Mouse (Mus musculus) liver, embryonic 11.5 days (tissue): ENCODE data around the gene Ctdspl. TPM values are rescaled to one million over a fixed set of nuclear protein-coding genes. Genes with fewer than 3 reads are reported as not detected.

Experiments
- ATAC-seq: fragments of 200-750 bp; cut with Nextera tagmentation; replicated peaks from 2 replicates; pipeline ENCODE4 v1.8.0; 2017; ENCODE audit warnings: moderate number of reproducible peaks, mild to moderate bottlenecking, moderate TSS enrichment, moderate library complexity; ENCODE audit not compliant: low FRiP score
- DNase-seq: peaks from one replicate; pipeline ENCODE4 v3.0.0-alpha.2; 2017; ENCODE audit warnings: low spot score
- H3K27ac ChIP-seq: fragments of 300-500 bp; sonication (generic); 2 replicates; pipeline ENCODE4 v1.5.1; 2014; ENCODE audit warnings: mild to moderate bottlenecking, low read depth, low read length, control low read depth
- H3K27me3 ChIP-seq: fragments of 300-500 bp; sonication (generic); replicated peaks from 2 replicates; pipeline ENCODE4 v1.6.1; 2014; ENCODE audit warnings: low read length, mixed read lengths; ENCODE audit not compliant: control insufficient read depth, insufficient read depth
- H3K36me3 ChIP-seq: fragments of 300-500 bp; sonication (generic); 2 replicates; pipeline ENCODE4 v1.6.1; 2014; ENCODE audit warnings: mild to moderate bottlenecking, low read length, moderate library complexity, mixed read lengths; ENCODE audit not compliant: control insufficient read depth, insufficient read depth
- H3K4me1 ChIP-seq: fragments of 300-500 bp; sonication (generic); replicated peaks from 2 replicates; pipeline ENCODE4 v1.6.1; 2014; ENCODE audit warnings: low read length, mixed read lengths; ENCODE audit not compliant: control insufficient read depth, insufficient read depth
- H3K4me2 ChIP-seq: fragments of 300-500 bp; sonication (generic); 2 replicates; pipeline ENCODE4 v1.6.1; 2014; ENCODE audit warnings: mild to moderate bottlenecking, control low read depth, moderate library complexity
- H3K4me3 ChIP-seq: fragments of 300-500 bp; sonication (generic); 2 replicates; pipeline ENCODE4 v1.5.1; 2014; ENCODE audit warnings: low read depth, low read length, control low read depth
- H3K9ac ChIP-seq: fragments of 300-500 bp; sonication (generic); 2 replicates; pipeline ENCODE4 v1.6.1; 2014; ENCODE audit warnings: low read depth, low read length, control low read depth
- H3K9me3 ChIP-seq: fragments of 300-500 bp; sonication (generic); 2 replicates; pipeline ENCODE4 v1.6.1; 2016; ENCODE audit warnings: low read length, inconsistent platforms, mixed read lengths; ENCODE audit not compliant: control insufficient read depth
- WGBS: fragments of 180-500 bp; shearing (Covaris S2); extraction: QIAGEN DNeasy Blood & Tissue Kit; methylation state at CpG from one replicate; pipeline ENCODE4 v1.1.7; 2014; 5-methylcytosine and 5-hydroxymethylcytosine counted together
- polyA plus RNA-seq: library from polyadenylated mRNA; unstranded; fragments of >200 nt; fragmentation: Nextera tagmentation; extraction: Ambion mirVana; gene quantifications from 2 replicates; pipeline ENCODE4 v1.2.1, GENCODE M21; 2014

Gene Ctdspl
- polyA plus RNA-seq, 1 experiment from 2014 or later = 8.2 TPM

DNA sequence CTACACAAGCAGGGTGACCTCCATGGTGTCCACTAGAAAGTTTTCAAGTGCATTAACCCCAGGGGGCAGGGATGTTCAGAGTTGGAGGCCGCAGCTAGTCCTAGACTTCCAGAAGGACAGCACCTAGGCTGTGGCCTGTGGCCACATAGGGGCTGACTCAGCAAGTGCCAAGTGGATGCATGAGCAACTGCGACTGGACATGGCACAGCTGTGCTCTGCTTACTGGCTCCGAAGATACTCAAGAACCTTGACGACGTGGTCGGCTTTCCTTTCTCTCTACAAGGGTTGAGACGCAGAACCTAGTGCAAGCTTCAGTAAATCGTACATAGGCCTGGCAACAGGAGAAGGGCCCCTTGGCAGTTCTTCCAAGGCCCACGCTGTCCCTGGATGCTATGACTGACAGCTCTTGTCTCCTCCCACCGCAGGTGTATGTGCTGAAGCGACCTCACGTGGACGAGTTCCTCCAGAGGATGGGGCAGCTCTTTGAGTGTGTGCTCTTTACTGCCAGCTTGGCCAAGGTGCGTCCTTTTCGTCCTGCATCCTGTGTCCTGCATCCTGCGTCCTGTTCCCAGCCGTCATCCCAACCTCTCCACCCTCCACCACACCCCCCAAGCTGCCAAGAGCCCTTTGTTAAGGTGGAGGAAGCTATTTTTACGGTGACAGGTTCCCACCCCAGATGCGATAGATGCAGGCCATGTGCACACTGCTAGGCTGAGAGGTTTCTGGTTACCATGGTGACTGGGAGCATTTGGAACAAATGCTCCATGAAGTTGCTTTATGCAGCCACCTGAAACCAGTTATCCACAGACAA lies 107.1 kb downstream of the Ctdspl start:
- H3K9me3 ChIP-seq = no peaks in the 10 kb centered on the region
- no peak overlapping the region for H3K4me2 ChIP-seq
- 84% methylated on average over 19 of the region's 19 CpGs for WGBS
- no peaks in the 10 kb centered on the region for H3K27me3 ChIP-seq
- H3K9ac ChIP-seq = no peak overlapping the region
- no peak overlapping the region for H3K27ac ChIP-seq
- H3K4me3 ChIP-seq = no peak overlapping the region
- no peak for ATAC-seq
- no peaks in the 10 kb centered on the region for H3K36me3 ChIP-seq
- H3K4me1 ChIP-seq = no peaks in the 10 kb centered on the region
- DNase-seq = no peak

DNA sequence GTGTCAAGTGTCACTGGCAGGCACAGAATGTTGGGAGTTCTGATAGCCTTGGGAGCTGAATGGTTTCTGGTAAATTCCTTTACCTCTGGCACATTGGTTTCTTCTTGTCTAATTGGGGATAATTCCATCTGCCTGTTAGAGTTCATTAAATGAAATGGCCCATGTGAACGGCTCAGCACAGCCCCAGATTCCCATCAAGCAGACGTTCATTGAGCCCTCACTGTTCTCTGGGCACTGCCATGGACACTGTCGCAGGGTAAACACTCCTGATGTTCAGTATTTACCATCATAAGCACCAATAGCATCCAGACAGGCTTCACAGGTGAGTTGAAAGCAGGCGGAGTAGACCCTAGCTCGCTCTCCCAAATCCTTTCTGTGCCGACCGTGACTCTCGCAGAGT lies 107.8 kb downstream of the Ctdspl start:
- Histone ChIP-seq H3K4me1 (no peaks in the 10 kb centered on the region), H3K36me3 (no peaks in the 10 kb centered on the region), H3K27ac (no peak overlapping the region), H3K9ac (no peak overlapping the region), H3K4me2 (no peak overlapping the region), H3K27me3 (no peaks in the 10 kb centered on the region), H3K4me3 (no peak overlapping the region), H3K9me3 (no peaks in the 10 kb centered on the region)
- no peak for DNase-seq
- WGBS = 90% methylated on average over 8 of the region's 8 CpGs
- ATAC-seq = no peak

DNA sequence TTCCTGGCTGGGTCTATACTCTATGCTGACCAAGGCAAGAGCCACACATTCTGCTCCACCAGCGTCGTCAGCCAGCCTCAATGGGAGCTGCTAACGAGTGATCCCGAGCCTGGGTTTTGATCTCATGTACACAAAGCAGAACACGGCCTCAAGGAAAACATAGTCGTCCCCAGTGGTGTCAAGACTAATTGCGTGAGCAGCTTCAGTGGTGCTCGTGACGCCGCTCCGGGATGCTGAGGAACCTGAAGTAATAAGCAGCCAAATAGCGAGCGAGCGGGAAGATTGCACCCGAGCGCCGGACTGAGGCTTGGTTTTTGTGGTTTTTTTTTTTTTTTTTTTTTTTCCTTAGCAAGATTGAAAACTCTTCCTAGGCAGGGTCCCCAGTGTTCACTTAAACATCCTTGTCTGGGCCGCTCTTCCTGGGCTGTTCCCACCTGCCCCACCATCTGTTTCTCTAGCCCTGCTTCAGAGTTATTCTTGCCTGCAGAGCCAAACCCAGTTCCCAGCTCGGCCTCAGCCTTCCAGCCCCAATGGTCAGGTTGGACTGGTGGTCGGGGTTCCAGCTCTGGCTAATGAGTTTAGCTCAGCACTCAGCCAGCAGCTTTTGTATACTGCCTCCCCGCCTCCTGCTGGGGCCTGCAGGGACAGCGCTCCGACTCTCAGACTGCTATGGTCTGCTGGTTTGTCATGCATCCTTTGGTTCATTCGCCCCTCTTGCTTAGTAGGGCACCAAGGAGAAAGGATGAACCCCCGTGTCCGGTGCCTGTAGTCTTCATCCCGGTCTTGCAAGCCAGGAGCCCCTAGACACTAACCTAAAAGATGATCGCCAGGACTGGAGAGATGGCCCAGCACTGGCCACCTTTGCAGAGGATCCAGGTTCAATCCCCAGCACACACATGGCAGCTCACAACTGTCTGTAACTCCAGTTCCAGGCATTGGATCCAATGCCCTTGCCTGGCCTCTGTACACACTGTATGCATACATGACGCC lies 108.7 kb downstream of the Ctdspl start:
- Histone ChIP-seq H3K4me1 (no peaks in the 10 kb centered on the region), H3K36me3 (no peaks in the 10 kb centered on the region)

DNA sequence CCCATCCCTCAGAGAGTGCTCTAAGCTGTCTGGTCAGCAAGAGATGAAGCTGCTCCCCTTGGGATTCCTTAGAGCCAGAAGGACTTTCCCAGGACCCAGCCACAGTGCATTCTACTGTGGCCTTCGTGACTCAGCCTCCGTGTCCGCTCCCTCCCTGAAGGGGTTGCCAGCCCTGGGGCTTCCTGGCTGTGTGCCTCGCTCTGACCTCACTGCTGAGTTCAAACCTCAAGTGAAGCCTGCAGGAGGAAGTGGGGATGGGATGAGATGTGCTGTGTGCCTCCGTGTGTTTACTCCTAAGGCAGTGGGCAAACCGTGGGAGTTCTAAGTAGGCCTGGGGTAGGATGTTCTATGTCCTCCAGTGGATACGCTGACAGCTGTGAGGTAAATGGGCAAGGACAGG lies 109.6 kb downstream of the Ctdspl start:
- H3K27me3 ChIP-seq = no peaks in the 10 kb centered on the region
- H3K36me3 ChIP-seq = peaks cover 4% of the 10 kb centered on the region
- H3K4me3 ChIP-seq = no peak overlapping the region
- no peaks in the 10 kb centered on the region for H3K9me3 ChIP-seq
- H3K27ac ChIP-seq = no peak overlapping the region
- no peaks in the 10 kb centered on the region for H3K4me1 ChIP-seq
- H3K9ac ChIP-seq = no peak overlapping the region
- H3K4me2 ChIP-seq = no peak overlapping the region
- 52% methylated on average over 7 of the region's 7 CpGs for WGBS
- no peak for DNase-seq
- ATAC-seq = no peak

More for the DNA sequence above, 108.7 kb downstream of the Ctdspl start:
- WGBS = 83% methylated on average over 29 of the region's 29 CpGs
- ATAC-seq (no peak), DNase-seq (no peak)
- Histone ChIP-seq H3K9me3 (no peaks in the 10 kb centered on the region), H3K27ac (no peak overlapping the region), H3K4me3 (no peak overlapping the region), H3K9ac (no peak overlapping the region), H3K27me3 (no peaks in the 10 kb centered on the region), H3K4me2 (no peak overlapping the region)

DNA sequence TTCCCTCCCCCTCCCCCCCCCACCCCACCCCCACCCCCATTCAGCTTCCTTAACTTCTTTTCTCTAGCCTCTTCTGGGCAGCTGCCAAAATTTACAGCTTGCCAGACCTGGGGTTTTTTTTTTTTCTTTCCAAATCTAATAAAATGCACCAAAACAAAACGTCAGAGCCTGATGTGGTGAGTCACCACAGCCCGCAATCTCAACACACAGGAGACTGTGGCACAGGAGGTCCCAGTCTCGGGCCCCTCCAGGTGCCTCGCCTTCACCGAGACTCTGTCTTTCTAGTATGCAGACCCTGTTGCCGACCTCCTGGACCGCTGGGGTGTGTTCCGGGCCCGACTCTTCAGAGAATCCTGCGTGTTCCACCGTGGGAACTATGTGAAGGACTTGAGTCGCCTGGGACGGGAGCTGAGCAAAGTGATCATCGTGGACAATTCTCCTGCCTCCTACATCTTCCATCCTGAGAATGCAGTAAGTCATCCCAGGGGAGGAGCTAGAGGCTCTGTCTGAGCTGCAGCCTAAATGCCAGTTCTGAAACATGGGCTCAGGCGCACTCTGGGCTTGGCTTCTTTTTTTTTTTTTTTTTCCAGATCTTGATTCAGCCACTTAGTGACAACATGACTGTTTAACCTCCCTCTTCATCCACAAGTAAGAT lies 111.0 kb downstream of the Ctdspl start:
- WGBS = 80% methylated on average over 15 of the region's 15 CpGs
- Histone ChIP-seq H3K27ac (no peak overlapping the region), H3K4me3 (no peak overlapping the region), H3K4me1 (no peaks in the 10 kb centered on the region), H3K9ac (no peak overlapping the region), H3K36me3 (peaks cover 4% of the 10 kb centered on the region), H3K27me3 (no peaks in the 10 kb centered on the region), H3K9me3 (no peaks in the 10 kb centered on the region), H3K4me2 (no peak overlapping the region)
- DNase-seq (no peak), ATAC-seq (no peak)

DNA sequence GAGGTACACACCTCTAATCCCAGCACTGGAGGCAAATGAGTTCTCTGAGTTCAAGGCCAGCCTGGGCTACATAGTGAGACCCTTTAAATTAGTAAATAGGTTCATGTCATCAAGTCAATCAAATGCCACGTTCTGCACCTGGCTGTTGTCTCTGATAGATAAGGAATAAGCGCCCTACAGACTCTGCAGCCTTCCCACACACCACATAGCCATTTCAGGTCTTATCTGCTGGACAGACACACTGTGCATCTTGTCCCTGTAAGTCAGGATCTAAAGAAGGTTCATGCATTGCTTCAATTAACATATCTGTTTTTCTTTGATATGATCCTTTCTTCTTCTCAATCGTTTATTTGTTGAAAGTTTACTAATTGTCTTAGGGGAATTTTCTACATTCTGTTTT lies 112.3 kb downstream of the Ctdspl start:
- no peak overlapping the region for H3K4me2 ChIP-seq
- ATAC-seq = peak; percentile 60; the same call in 1 of the 2 replicates

DNA sequence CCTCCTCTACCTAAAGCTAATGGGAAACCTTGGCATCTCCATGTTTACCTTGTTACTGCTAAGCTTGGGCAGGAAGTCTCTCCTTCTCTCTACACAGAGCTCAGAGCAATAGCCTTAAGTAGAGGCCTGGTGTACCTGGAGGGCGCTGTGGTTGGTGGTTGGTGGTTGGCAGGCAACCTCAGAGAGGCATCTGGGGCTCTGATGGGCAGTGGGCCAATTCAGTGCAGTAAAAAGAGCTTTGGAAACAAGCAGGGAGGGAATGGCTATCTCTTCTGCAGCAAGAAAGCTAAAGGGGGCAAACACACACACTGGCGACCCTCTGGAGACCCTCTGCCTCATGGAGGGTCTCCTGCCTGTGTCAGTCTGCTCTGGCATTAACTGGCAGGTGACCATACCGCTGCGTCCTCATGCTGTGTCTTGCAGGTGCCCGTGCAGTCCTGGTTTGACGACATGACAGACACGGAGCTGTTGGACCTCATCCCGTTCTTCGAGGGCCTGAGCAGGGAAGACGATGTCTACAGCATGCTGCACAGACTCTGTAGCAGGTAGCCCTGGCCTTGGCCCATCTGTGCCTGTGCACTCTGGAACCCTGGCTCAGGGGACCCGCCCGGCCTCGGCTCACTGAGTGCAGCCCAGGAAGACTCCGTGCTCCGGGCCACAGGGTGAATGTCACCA lies 114.0 kb downstream of the Ctdspl start:
- no peak overlapping the region for H3K9ac ChIP-seq
- H3K36me3 ChIP-seq = peaks cover 4% of the 10 kb centered on the region
- ATAC-seq = no peak
- no peak for DNase-seq
- 91% methylated on average over 15 of the region's 15 CpGs for WGBS
- no peak overlapping the region for H3K4me3 ChIP-seq
- H3K27ac ChIP-seq = no peak overlapping the region
- no peaks in the 10 kb centered on the region for H3K4me1 ChIP-seq
- H3K4me2 ChIP-seq = no peak overlapping the region
- H3K9me3 ChIP-seq = no peaks in the 10 kb centered on the region
- H3K27me3 ChIP-seq = no peaks in the 10 kb centered on the region

More for the DNA sequence above, 112.3 kb downstream of the Ctdspl start:
- Histone ChIP-seq H3K4me1 (no peaks in the 10 kb centered on the region), H3K9ac (no peak overlapping the region), H3K36me3 (peaks cover 4% of the 10 kb centered on the region), H3K9me3 (no peaks in the 10 kb centered on the region), H3K27ac (no peak overlapping the region), H3K27me3 (no peaks in the 10 kb centered on the region), H3K4me3 (no peak overlapping the region)
- DNase-seq = no peak
- 59% methylated on average over 3 of the region's 3 CpGs for WGBS
